Mouse (Mus musculus) urinary bladder, adult 18-20 months (tissue): ENCODE data around the gene Hoxa7.

Experiments used
- DNase-seq, 2 experiments: peaks; one replicate each; pipeline ENCODE4 v3.0.0; 2022; ENCODE audit warnings: low spot score in 2 of 2, mixed read lengths in 2 of 2

Gene Hoxa7

DNA sequence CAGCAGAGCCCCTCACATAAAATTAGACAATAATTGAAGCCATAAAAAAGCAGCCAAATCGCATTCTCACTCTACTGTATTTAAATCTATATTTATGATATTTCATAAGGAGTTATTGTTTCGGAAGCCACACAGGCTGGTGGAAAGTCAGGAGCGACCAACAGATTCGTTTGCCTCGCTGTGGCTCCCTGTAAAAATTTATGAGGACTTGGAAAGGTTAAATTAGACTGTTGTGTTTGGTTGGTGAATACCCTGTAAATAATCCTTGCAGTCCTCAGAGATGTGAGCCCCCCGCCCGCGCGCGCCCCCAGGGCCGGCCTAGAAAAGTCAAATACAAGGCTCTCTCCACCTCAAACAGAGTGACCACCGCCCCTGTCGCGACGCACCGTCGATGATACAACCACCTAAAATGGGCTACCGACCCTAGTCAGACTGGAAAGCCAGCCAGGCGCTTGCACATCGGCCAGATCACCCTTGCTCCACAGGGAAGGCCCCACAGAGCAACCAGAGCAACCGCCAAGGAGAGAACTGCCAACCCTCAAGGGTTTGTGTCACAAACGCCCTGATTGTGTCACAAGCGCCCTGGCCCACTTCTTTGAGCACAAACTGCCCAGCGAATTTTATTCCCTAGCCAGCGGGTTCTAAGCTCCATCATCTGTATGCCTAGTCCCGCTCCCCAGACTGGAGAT, 5.1 kb upstream of the Hoxa7 start:
- peak in 1 of 2 experiments; percentile 51 for DNase-seq

DNA sequence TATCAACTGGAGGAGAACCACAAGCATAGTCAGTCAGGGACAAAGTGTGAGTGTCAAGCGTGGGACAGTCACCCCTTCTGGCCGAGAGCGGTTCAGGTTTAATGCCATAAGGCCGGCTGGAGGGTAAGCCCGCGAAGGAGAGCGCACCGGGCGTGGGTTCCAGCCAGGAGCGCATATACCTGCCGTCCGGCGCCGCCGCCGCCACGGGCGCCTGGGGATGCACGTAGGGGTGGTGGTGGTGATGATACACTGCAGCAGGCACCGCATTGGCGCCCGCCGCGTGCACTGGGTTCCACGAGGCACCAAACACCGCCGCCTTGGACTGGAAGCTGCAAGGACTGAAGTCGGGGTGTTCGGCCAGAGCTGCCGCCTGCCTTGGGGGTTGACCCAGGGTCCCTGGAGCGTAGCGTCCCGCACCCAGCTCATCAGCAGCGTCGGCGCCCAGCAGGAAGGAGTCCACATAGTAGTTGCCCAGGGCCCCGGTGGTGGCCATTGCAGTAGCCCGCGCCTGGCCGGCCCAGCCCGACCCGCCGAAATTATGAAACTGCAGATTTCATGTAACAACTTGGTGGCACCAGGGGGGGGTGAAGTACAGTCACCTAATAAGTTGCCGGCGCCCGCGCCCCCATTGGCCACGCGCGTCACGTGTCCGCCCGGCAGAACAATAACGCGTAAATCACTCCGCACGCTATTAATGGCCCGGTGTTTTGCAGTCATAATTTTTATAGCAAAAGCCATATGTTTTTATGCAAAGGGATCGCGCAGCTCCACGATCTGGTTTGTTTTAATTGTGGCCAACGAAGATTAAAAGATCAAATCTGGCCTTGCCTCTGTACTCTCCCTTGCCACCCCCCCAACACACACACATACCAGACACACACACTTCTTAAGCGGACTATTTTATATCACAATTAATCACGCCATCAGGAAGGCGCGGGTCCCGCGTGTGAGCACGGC, 4.2 kb upstream of the Hoxa7 start:
- peak; percentile 84 to 88 for DNase-seq

DNA sequence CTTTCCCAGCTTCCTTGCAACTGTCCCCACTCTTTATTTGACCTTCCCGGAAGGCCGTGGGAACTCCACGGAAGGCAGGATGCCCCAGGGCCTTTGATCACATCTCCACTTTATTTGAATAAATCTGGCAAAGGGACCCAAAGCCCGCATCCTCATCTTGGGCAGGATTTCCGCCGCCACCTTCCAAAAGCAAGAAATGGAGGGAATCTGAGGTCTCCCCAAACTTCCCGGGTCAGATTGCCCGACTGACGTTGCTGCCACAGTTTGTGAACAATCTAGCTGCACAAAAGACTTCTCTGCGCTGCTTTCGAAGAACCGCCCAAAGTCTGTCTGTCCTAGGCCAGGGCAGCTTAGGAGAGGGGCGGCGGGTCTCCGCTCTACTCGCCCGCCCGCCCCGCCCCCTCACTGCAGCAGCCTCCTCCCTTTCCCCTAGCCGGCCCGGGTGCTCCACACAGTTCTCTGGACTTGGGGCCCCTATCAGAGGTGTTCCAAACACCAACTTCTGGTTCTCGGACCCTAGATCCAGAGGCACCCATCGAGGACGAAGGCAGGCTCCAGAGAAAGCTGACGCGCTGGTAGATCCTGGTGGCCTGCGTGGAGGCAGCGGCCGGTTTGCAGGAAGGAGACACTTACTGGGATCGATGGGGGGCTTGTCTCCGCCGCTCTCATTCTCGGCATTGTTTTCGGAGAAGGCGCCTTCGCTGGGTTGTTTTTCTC, 3.4 kb upstream of the Hoxa7 start:
- no peak for DNase-seq

DNA sequence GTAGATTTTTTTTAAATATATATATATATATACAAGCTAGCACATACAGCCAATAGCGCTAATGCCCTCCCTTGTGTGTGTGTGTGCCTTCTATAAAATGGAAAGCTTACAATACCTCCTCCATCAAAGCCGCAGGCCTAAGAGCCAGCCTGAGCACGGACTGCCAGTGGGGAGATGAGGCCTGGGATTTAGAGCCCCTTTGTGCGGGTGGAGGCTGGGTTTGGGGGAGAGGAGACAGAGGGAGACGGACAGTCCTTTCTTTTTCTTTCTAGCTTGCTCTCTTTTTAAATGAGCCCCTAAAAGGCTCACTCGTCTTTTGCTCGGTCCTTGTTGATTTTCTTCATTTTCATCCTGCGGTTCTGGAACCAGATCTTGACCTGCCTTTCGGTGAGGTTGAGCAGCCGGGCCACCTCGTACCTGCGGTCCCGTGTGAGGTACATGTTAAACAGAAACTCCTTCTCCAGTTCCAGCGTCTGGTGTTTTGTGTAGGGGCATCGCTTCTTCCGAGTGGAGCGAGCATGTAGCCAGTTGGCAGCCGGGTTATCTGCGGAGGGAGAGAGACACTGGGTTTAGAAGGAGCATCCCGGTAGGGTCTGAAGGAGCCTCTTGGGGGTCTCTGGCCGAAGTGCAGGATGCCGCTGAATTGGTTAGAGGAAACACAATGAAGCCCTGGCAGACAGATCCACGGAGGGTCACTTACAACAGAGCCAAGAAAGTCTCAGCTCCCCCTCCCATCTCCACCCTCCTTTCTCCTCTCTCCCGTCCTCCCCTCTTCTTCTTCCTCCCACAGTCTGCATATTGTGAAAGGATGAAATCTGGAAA, 2.5 kb upstream of the Hoxa7 start:
- DNase-seq = peak in 1 of 2 experiments; percentile 44

DNA sequence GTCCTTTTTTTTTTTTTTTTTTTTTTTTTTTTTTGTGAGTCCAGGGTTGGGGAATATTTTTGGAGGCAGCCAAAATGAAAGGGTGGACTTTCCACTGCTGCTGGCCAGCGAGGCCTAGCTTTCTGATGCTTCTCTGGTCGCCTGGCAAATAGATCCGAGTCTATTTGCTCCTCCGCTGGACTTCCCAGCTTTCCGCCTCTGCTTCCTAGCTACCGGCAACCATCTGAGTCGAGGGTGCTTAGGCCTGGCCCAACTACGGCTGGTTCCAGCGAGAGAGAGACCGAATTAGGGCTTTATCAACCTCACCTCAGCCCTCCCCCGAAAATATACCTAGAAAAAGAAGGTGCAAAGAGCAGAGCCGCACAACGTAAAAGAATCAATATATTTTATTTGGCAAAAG, 1.1 kb upstream of the Hoxa7 start:
- DNase-seq = no peak

DNA sequence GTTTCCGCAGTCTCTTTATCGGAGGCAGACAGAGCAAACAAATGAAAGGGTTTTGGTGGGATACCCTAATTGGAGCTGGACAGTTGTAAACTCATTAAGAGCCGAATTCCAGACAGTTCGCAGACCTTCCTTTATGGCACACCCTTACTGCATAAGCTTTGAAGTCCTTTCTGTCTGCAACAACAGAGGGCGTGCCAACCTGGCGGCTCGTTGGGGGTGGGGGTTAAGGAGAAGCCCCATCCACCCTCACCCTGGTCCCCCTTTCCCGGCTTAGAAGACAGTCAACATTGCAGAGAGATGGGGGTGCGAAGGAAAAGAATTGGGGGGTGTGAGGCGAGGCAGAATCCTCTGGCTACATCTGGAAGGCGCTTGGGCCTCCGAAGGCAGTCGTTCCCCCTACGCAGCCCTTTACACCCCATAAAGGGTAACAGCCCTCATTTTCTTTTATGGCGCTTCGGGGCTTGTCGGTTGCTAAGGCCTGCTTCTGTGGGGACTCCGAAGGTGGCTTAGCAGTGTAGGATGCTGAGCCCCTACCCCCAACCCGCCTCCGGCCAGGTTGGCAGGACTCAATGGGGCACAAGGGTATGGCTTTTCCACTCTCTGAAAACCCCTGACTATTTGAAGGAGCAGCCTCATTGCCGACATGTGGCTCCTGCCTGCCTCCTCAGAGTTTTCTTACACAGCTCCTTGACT, 485 bp upstream of the Hoxa7 start:
- DNase-seq = peak in 1 of 2 experiments; percentile 72

DNA sequence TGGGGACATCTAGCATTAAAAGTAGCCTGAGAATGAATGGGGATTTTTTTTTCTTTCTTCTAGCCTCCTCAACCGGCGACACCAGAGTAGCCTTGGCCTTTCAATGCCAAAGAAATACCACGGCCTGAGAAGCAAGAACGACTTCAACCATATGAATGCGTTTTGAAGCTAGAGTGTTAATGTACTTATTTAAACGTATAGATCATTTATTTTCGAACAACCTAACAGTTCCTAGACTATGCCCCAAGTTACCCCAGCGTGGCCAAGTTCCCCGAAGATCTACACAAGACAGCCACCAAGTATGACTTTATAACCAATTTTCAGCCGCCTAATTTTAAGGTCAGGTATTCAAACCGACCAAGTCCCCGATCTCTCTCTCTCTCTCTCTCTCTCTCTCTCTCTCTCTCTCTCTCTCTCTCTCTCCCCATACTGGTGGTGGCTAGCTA, 766 bp downstream of the Hoxa7 start:
- DNase-seq = no peak

DNA sequence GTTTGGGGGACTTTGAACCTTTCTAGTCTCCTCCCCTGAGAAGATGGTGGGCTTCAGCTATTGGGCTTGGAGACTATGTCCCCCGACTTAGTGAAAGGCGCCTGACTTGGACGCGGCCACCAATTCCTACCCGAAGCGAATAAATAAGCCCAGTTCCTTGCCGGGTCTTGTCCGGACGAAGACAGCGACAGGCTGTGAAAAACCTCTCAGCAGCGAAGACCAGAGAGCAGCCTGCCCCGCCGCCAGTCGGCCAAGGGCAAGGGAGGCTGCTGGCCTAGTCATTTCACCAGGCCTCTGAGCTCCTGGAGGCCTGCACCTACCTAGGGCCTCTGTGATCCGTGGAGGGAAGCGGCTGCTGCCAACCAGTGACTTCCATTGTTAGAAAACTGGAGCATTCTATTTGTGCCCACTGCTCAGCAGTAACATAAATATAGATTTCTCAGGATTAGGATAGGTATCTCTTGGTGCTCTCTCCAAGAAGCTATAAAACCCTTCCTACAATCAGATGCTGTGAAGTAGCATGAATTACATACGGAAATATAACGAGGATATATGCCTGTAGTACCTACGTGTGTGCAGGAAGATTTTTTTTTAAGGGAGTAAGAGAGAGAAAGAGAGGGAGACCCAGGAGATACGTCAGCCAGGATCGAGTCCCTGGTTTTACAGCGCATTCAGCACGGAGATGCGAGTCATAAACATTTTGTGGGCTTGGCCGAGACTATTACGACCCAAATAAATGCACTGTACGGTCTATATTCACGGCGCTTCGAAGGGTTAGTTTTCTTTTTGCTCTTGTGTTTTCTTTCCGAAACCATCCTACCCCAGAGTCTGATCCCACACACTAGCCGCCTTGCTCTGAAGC, 1.4 kb downstream of the Hoxa7 start:
- DNase-seq = peak in 1 of 2 experiments; percentile 54

DNA sequence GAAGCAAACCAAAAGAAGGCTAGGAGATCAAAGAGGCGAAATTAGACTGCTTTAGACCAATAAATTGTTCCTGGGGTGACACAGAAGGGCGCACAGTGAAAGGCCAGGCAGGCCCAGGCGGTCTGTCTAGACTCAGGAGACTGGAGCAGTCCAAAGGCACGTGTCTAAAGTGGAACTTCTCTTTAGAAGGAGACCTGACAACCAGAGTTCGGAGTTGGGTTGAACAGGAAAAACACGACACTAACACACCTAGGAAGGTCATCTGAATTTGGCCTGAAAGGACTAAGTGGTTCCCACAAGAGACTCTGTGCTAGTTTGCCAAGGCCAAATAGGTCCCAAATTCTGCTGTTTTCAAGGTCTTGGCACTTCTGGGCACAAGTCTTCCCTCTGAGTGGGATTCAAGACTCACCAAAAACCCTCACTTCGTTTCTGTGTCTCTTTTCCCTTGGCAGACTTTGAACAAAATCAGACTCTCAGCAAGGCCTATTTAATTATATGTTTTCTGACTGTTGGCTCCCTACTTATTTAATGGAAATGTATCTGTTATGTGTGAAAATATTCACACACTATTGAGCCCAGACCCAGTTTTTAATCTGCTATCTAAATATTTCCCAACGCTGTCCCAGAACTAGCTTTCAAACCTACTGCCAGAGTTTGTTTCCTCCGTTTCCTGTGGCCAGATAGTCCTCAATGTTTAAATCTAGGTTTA, 2.3 kb downstream of the Hoxa7 start:
- no peak for DNase-seq

DNA sequence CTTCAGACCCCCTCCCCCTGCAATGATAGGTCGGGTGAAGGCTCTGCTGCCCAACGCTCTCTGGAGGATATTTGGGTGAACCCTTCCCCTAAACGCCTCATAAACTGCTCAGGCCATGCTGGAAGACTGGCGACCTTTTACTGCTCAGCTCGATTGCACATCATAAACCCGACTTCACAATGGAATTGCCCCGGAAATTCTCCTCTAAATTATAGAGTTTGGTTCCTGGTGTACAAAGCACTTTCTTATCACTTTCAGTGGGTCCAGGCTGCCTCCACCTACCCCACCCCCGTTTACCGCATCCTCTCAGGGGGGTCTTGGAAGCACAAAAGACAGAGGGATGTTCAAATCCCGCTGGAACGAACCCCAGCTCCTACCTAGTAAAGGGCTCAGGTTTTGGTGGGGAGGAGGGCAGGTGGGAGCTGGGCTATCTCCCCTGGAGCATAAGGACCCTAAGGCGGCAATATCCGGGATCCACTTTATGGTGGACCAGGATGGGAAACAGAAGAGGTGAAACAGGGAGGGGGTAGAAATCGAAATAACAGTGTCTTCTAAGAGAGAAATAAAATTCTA, 2.9 kb downstream of the Hoxa7 start:
- DNase-seq = peak; percentile 0 to 33

DNA sequence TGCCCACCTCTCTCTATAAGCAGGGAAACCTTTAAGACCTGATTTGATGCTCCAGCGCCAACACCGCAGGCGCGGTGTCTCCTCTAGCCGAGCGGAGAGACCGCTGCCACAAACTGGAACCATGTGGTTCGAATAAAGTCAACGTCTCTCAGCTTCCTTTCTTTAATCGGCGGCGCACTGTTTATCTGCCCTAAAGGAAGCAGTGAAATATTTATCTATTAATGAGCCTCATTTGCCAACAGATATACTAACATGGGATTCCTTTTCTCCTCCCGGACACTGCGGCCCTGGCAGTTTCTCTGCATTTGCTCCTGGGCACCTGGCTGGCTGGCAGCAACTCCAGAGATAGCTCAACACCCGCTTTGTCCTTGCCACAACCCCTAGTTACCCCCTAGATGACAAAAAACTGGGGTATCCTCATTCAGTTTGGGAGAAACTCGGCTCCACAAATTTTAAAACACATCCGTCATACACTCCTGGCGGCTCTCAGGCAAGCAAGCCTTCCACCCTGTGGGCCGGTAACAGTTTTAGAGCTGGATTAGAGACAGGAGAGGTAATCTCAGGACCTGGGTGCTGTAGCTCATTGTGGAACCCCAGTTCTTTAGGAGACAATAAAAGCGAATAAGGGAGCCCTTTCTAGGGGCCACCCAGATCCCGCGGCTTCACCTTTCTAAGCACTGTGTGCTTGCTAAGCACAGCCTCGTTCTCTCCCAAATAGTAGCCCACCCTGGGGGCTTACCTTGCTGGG, 3.6 kb downstream of the Hoxa7 start:
- DNase-seq = peak in 1 of 2 experiments; percentile 1

DNA sequence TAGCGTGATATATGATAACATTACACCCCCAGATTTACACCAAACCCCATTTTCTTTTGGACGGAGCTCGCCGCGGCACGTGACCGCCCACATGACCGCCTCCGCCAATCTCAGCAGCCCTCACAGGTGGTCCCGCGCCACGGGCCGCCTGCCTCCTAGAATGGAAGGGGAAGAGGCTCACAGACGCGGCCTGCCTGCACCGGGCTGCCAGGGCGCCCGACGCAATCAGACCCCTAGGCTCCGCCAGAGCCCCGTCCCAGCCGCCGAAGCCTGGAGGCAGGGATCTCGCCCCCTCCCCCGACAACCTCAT, 4.2 kb downstream of the Hoxa7 start:
- peak in 1 of 2 experiments; percentile 90 for DNase-seq

DNA sequence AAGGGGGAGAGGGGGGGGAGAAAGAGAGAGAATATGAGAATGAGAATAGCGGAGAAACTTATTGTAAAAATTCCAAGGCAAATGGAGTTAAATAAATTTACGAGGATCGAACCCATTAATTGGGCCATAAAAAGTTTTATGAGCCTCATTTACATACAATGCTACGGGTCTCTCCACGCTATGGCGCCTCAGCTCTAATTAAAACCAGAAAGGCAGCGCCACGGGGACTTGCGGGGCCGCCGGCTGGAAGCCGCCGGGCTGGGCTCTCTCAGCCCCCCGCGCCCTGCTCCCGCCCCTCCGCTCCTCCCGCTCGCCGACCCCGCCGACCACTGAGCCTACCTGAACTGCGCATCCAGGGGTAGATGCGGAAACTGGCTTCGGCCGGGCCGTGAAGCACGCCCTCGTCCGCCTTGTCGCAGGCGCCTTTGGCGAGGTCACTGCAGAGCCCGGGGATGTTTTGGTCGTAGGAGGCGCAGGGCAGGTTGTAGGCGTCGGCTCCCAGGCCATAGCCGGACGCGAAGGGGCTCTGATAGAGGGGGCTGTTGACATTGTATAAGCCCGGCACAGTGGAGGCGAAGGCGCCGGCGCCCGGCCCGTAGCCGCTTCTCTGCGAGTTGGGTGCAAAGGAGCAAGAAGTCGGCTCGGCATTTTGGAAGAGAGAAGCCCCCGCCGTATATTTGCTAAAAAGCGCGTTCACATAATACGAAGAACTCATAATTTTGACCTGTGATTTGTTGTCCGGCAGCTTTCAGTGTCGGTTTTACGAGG, 4.8 kb downstream of the Hoxa7 start:
- DNase-seq = peak; percentile 30 to 79

DNA sequence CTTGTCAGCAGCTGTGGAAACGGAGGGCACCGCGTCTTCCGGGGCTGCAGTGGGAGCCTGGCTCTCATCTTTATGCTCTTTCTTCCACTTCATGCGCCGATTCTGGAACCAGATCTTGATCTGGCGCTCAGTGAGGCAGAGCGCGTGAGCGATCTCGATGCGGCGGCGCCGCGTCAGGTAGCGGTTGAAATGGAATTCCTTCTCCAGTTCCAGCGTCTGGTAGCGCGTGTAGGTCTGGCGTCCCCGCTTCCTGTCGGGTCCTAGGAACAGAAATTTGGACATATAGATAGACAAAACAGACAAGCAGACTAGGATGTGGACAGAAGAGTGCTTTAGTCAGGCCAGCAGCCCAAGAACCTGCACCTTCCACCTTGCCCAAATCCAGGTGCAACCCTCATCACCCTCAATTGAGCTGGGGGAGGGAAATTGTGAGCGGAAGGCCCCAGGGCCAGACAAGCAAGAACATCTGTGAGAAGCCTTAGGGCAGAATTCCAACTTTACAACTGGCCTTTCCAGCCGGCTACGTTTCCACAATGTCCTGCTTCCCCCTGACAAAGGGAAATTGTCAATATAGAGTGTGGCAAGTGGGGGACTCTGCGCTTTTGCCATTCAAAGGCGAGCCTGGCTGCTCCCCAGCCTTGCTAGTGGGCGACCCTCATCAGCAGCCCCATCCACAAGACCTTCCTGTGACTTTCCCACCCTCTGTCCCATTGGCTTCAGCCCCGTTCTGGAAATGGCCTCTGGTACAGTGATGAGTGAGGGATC, 5.7 kb downstream of the Hoxa7 start:
- DNase-seq = peak; percentile 2 to 42

DNA sequence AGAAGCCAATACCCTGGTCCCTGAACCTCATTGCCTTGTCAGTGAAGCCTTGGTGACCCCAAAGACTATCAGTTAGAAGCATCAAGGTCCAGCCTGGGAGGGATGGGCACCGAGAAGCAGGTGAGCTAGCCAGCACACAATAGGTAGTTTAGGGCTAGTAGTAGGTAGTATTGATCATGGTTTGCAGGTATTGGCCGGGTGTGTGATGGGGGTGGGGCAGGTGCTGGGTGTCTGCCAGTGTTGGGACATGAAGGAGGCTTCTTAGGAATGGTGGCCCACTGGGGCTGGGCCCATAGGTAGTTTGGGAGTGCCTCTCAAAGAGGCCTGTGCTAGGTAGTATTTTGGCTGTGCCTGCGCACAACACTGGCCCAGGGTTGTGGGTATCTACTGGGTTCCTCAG, 6.6 kb downstream of the Hoxa7 start:
- no peak for DNase-seq

DNA sequence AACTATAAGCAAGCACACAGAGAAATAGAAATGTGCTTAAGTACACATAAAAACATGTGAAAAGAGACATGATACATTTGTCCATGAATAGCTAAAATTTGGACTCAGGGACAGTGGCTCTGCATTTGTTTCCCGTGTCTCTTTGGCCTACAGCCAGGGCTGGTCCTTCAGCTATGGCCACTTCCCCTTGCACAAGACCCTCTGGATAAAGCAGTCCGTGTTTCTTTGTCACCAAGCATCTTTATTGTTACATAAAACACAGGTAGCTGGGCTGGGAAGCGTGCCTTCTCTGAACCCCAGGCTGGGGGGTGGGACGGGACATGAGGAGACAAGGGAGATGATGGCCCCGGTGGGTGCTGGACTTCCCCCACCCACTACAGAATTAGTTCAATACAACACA, 7.4 kb downstream of the Hoxa7 start:
- DNase-seq = no peak
